Mouse (Mus musculus): ENCODE measurements around the gene 4930596D02Rik. TPM values are rescaled to one million over a fixed set of nuclear protein-coding genes. Genes with fewer than 3 reads are reported as not detected.

Gene 4930596D02Rik
- polyA plus RNA-seq (2011; ENCODE audit: insufficient read depth, insufficient read length, low replicate concordance, missing spikeins) = not detected in 2 replicates

DNA sequence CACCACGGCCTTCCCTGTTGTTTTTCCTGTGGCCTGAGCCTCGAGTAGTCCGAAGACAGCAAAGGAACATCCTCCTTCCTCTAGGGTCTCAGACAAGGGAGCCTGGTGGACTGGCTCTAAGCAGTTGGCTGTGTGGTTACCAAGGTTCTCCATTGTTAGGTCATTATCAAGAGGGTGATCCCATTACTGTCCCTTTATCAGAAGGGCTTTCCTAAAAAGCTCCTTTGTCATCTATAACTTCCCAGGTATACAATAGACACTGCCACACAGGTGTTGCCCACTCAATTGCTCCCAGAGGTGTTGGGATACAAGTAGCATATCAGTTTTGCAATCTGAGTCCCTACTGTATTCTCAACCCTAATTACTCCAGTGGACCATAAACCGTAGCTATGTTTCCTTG is at the start of gene 4930596D02Rik:
4930596D02Rik (minus strand) TSS at position 101 of the 400 bp plus-strand sequence.
- TF ChIP-seq POLR2A (IDR thresholded peaks at IDR 0.05; ENCODE audit: borderline replicate concordance, control insufficient read depth, low read depth, low read length) (no peak), CTCF (IDR thresholded peaks at IDR 0.05; ENCODE audit: control insufficient read depth, insufficient read depth, low read length) (no peak)
- 53% methylated on average over 4 of the region's 4 CpGs for WGBS
- Histone ChIP-seq H3K4me3 (replicated peaks; ENCODE audit: control insufficient read depth, low read depth, low read length) (no peak within 1 kb of the TSS), H3K4me1 (ENCODE audit: control insufficient read depth, insufficient read depth, low read length) (no peaks in the 10 kb centered on the region), H3K27ac (ENCODE audit: control insufficient read depth, insufficient read depth, low read depth, low read length, poor library complexity) (no peak within 1 kb of the TSS)

DNA sequence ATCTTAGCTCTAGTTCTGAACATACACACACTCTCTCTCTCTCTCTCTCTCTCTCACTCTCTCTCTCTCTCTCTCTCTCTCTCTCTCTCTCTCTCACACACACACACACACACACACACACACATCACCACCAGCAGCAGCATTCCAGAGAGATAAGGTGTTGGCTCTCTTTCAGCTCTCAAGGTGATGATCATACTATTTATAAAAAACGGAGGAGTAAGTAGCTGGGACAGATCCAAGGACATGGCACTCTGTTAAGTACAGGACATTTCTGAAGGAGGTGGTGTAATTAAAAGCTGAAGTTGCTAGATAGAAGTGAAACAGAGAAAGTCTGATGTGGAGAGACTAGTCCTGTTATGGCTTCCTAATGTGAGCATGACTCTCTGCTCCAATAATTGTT is 41.5 kb upstream of the 4930596D02Rik start:
- no peaks in the 10 kb centered on the region for H3K4me1 ChIP-seq (ENCODE audit: control insufficient read depth, insufficient read depth, low read length)
- WGBS = 57% methylated on average over 1 of the region's 1 CpGs

GRCm38 (mm10) chr14:35845271-35845670 is 33.5 kb upstream of the 4930596D02Rik start:
- 72% methylated on average over 6 of the region's 6 CpGs for WGBS
- Histone ChIP-seq H3K27ac (ENCODE audit: control insufficient read depth, insufficient read depth, low read depth, low read length, poor library complexity) (no peak overlapping the region), H3K4me3 (replicated peaks; ENCODE audit: control insufficient read depth, low read depth, low read length) (no peak overlapping the region), H3K4me1 (ENCODE audit: control insufficient read depth, insufficient read depth, low read length) (no peaks in the 10 kb centered on the region)
- no peak for TF ChIP-seq CTCF (IDR thresholded peaks at IDR 0.05; ENCODE audit: control insufficient read depth, insufficient read depth, low read length)
- no peak for TF ChIP-seq POLR2A (IDR thresholded peaks at IDR 0.05; ENCODE audit: borderline replicate concordance, control insufficient read depth, low read depth, low read length)

More for the DNA sequence above, 41.5 kb upstream of the 4930596D02Rik start:
- Histone ChIP-seq H3K4me3 (replicated peaks; ENCODE audit: control insufficient read depth, low read depth, low read length) (no peak overlapping the region), H3K27ac (ENCODE audit: control insufficient read depth, insufficient read depth, low read depth, low read length, poor library complexity) (no peak overlapping the region)
- TF ChIP-seq POLR2A (IDR thresholded peaks at IDR 0.05; ENCODE audit: borderline replicate concordance, control insufficient read depth, low read depth, low read length) (no peak), CTCF (IDR thresholded peaks at IDR 0.05; ENCODE audit: control insufficient read depth, insufficient read depth, low read length) (no peak)

GRCm38 (mm10) chr14:35842111-35842721 is 30.4 kb upstream of the 4930596D02Rik start:
- TF ChIP-seq CTCF (IDR thresholded peaks at IDR 0.05; ENCODE audit: control insufficient read depth, insufficient read depth, low read length) = no peak
- no peak for TF ChIP-seq POLR2A (IDR thresholded peaks at IDR 0.05; ENCODE audit: borderline replicate concordance, control insufficient read depth, low read depth, low read length)
- Histone ChIP-seq H3K4me1 (ENCODE audit: control insufficient read depth, insufficient read depth, low read length) (no peaks in the 10 kb centered on the region), H3K4me3 (replicated peaks; ENCODE audit: control insufficient read depth, low read depth, low read length) (no peak overlapping the region), H3K27ac (ENCODE audit: control insufficient read depth, insufficient read depth, low read depth, low read length, poor library complexity) (no peak overlapping the region)
- 77% methylated on average over 7 of the region's 7 CpGs for WGBS

DNA sequence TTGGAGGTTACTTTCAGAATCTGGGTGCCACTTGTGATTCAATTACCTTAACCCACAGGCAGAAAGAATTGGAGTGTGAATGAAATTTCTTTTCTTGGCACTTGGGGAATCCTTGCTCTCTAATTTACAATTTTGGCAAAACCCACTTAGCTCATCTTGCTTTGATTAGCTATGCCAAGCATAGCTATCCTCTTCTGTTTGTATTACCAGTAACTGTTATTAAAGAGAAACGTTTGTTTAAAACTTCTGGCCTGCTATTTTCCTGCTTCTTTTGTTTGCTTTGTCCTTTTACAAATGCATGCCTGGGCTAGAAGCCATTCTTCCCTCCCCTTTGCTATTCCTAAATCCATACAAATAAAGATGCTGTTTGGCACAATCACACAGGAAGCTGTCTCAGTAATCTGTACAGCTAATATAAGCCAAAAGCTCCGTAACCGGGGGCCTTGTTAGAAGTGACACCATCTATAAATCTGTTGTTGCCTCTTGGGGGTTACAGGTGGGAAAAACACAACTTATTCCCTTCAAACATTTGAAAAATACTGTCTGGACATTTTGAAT is 19.0 kb downstream of the 4930596D02Rik start:
- no peaks in the 10 kb centered on the region for H3K4me1 ChIP-seq (ENCODE audit: control insufficient read depth, insufficient read depth, low read length)
- no peak overlapping the region for H3K4me3 ChIP-seq (replicated peaks; ENCODE audit: control insufficient read depth, low read depth, low read length)
- no peak overlapping the region for H3K27ac ChIP-seq (ENCODE audit: control insufficient read depth, insufficient read depth, low read depth, low read length, poor library complexity)
- WGBS = 67% methylated on average over 3 of the region's 3 CpGs
- TF ChIP-seq CTCF (IDR thresholded peaks at IDR 0.05; ENCODE audit: control insufficient read depth, insufficient read depth, low read length) (no peak), POLR2A (IDR thresholded peaks at IDR 0.05; ENCODE audit: borderline replicate concordance, control insufficient read depth, low read depth, low read length) (no peak)

DNA sequence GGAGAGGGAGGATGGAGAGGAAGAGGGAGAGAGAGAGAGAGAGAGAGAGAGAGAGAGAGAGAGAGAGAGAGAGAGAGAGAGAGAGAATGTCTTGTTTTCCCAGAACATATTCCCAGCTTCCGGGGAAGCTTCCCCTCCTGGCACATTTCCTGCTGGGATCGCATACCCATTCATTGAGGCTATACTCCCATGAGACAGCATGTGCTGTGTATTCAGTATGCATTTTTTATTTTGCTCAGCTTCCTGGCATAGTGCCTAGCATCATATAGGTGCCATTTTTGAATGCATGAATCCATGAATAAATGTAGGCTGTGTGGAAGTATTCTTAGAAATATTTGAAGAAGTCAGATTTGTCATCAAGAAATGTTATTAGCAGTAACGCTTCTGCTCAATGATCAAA is 31.7 kb downstream of the 4930596D02Rik start:
- 83% methylated on average over 3 of the region's 3 CpGs for WGBS
- no peaks in the 10 kb centered on the region for H3K4me1 ChIP-seq (ENCODE audit: control insufficient read depth, insufficient read depth, low read length)
- TF ChIP-seq CTCF (IDR thresholded peaks at IDR 0.05; ENCODE audit: control insufficient read depth, insufficient read depth, low read length) = no peak
- no peak for TF ChIP-seq POLR2A (IDR thresholded peaks at IDR 0.05; ENCODE audit: borderline replicate concordance, control insufficient read depth, low read depth, low read length)

GRCm38 (mm10) chr14:35773306-35773705 is 38.5 kb downstream of the 4930596D02Rik start:
- no peaks in the 10 kb centered on the region for H3K4me1 ChIP-seq (ENCODE audit: control insufficient read depth, insufficient read depth, low read length)
- no peak overlapping the region for H3K4me3 ChIP-seq (replicated peaks; ENCODE audit: control insufficient read depth, low read depth, low read length)
- no peak for TF ChIP-seq CTCF (IDR thresholded peaks at IDR 0.05; ENCODE audit: control insufficient read depth, insufficient read depth, low read length)
- TF ChIP-seq POLR2A (IDR thresholded peaks at IDR 0.05; ENCODE audit: borderline replicate concordance, control insufficient read depth, low read depth, low read length) = no peak
- no peak overlapping the region for H3K27ac ChIP-seq (ENCODE audit: control insufficient read depth, insufficient read depth, low read depth, low read length, poor library complexity)
- 71% methylated on average over 1 of the region's 1 CpGs for WGBS

More for the DNA sequence above, 31.7 kb downstream of the 4930596D02Rik start:
- Histone ChIP-seq H3K4me3 (replicated peaks; ENCODE audit: control insufficient read depth, low read depth, low read length) (no peak overlapping the region), H3K27ac (ENCODE audit: control insufficient read depth, insufficient read depth, low read depth, low read length, poor library complexity) (no peak overlapping the region)
